Mouse (Mus musculus): ENCODE data around the gene 2010111I01Rik. TPM values are rescaled to one million over a fixed set of nuclear protein-coding genes. Genes with fewer than 3 reads are reported as not detected.

Gene 2010111I01Rik
- total RNA-seq, 1 experiment from 2014 or later: 66.2 TPM

GRCm38 (mm10) chr13:62952047-62952446 is 12.6 kb upstream of the 2010111I01Rik start:
- ATAC-seq (replicated peaks; ENCODE audit: low read depth, poor library complexity, severe bottlenecking): no peak

DNA sequence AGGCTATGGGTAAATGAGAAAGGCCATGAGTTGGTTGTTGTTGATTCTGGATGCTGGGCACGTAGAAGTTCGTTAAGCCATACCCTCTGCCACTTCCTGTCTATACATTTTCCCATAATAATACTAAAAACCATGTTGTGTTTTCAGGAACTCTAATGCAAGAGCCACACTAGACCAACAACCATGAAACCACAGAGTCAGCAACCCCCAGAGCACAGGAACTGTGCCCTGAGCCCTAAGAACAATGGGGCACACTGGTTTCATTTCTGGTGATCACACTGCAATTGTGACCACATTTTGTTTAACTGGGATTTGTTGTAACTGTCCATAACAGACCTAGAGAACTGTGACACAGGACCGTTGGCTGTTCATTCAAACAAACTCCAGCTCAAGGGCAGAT is 12.1 kb upstream of the 2010111I01Rik start:
- ATAC-seq (replicated peaks; ENCODE audit: low read depth, poor library complexity, severe bottlenecking): peak; percentile 66

DNA sequence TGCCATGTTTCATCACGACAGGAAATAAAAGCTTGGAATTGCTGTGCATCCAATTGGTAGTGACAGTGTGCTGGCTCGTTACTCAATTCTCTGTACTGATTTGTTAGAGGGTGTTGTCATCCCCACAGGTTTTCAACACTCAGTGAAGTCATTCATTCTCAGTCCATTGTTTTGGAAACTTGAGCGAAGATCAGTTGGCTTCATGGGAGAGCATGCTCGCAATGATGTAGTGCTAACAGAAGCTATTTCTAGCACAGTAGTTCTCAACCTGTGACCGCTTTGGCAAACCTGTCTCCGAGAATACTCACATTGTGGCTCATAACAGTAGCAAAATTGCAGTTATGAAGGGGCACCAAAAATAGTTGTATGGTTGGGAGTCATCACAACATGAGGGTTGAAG is 8.7 kb upstream of the 2010111I01Rik start:
- ATAC-seq (replicated peaks; ENCODE audit: low read depth, poor library complexity, severe bottlenecking): no peak

GRCm38 (mm10) chr13:62956776-62957175 is 7.9 kb upstream of the 2010111I01Rik start:
- ATAC-seq (replicated peaks; ENCODE audit: low read depth, poor library complexity, severe bottlenecking): peak; percentile 89

GRCm38 (mm10) chr13:62963358-62963757 is 1.3 kb upstream of the 2010111I01Rik start:
- no peak for ATAC-seq (replicated peaks; ENCODE audit: low read depth, poor library complexity, severe bottlenecking)

DNA sequence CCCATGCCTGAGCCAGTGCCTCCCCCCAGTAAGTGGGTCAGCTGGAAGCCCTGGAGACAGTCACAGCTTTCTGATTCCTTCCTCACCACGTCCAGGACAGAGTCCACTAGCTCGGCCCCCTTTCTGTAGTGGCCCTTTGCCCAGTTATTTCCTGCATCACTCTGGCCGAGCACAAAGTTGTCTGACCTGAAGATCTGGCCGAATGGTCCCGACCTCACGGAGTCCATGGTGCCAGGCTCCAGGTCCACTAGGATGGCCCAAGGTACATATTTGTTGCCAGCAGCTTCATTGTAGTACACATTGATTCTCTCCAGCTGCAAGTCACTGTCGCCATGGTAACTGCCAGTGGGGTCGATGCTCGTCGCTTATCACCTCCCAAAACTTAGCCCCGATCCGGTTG is 3.5 kb downstream of the 2010111I01Rik start:
- no peak for ATAC-seq (replicated peaks; ENCODE audit: low read depth, poor library complexity, severe bottlenecking)

DNA sequence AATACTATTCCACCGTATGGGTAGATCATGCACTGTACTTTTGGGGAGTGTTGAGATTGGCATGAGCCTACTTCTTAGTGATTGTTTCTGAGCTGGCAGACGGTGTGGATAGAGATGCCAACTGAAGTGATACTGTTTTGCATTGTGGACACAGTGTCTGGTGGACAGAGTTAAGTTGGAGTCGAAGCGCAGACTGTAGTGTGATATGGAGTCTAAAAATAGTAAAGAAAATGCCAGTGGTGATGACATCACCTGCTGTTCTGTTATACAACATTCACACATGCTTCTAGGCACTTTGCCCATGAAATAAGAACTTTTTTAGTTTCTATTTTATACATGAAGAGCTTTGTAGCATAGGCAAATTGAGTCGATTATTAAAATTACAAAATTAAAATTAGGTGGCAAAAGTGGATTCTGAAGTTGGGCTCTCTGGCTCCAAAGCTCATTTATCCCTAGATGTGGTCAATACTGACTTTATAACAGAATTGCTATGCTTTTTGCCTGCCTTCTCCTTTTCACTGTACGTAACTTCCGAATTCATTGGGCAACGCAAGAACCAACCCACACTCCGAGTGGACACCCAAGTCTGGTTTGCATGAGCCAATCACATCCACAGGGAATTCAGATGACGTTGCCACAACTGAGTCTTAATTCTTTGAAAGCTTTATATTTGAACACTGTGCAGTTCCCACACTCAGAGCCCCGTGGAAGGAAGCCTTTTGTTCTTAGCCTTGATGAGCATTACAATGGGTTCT is 6.0 kb downstream of the 2010111I01Rik start:
- no peak for ATAC-seq (replicated peaks; ENCODE audit: low read depth, poor library complexity, severe bottlenecking)

DNA sequence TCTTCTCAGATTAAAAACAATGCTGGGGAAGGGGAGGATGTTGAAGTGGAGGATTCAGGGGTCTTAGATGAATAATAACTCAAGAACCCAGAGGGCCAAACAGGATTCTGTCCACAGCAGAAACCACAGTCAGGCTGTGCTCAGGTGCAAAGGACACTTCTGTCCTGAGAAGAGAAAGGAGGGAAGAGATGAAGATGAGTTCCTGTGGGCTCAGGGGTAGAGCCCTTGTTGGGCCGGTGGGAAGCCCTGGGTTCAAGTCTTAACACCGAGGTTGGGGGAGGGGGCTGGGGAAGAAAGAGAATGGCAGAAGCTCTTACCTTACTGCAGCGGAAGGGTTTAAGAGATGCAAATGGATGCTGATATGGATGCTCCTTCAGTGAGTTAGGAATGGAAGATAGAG is 7.7 kb downstream of the 2010111I01Rik start:
- no peak for ATAC-seq (replicated peaks; ENCODE audit: low read depth, poor library complexity, severe bottlenecking)

DNA sequence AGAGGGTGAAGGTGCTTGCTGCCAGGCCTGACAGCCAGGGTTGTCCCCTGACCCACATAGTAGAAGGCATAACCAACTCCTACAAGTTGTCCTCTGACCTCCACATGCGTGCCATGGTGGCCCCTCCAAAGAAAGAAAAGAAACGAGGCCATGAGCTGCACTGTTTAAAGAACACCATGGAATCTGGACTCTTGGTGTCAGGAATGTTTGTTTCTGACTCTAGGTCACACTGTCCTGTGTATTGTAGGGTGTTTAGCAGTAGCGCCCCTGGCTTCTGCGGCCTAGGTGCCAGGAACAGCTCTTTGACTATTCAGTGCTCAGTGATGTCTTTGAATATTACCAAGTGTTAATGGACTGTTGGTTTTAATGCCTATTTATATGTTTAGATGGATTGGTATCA is 8.4 kb downstream of the 2010111I01Rik start:
- ATAC-seq (replicated peaks; ENCODE audit: low read depth, poor library complexity, severe bottlenecking): no peak

DNA sequence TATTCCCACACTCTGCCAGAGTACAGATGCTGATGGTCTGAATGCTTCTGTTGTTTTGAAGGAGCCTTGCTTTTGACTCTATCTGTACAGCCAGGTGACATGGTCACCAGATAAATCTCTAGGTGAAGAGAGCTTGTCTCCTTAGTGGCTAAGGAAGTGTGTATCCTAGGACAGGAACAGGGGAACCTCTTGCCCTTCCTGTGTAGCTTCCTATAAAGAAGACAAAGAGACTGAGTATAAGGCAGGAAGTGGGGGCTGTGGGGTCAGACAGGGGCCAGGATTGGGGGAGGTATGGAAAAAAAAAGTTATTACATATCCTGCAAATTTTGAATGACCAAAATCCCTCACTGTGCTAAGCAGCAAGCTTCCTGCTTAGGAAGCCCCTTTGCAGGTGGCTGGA is 13.4 kb downstream of the 2010111I01Rik start:
- peak; percentile 62 for ATAC-seq (replicated peaks; ENCODE audit: low read depth, poor library complexity, severe bottlenecking)

DNA sequence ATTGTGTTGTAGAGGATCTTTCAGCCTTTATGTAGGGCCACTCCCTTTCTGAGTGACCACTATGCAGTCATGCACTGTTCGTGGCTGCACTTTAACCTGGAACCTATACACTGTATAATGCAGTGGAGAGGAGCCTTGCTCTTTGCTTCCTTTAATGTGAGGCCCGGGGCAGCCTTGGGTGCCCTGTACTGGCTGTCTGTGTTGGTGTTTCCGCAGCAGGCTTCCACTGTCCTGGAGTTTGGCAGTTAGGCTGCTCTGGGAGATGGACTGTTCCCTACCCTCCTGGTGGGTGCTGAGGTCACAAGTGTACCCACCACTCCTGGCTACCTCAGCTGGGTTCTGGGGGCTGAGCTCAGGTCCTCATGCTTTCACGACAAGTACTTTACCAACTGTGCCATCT is 14.1 kb downstream of the 2010111I01Rik start:
- no peak for ATAC-seq (replicated peaks; ENCODE audit: low read depth, poor library complexity, severe bottlenecking)

GRCm38 (mm10) chr13:62979215-62979614 is 14.5 kb downstream of the 2010111I01Rik start:
- ATAC-seq (replicated peaks; ENCODE audit: low read depth, poor library complexity, severe bottlenecking): no peak

GRCm38 (mm10) chr13:62980131-62980530 is 15.4 kb downstream of the 2010111I01Rik start:
- no peak for ATAC-seq (replicated peaks; ENCODE audit: low read depth, poor library complexity, severe bottlenecking)

DNA sequence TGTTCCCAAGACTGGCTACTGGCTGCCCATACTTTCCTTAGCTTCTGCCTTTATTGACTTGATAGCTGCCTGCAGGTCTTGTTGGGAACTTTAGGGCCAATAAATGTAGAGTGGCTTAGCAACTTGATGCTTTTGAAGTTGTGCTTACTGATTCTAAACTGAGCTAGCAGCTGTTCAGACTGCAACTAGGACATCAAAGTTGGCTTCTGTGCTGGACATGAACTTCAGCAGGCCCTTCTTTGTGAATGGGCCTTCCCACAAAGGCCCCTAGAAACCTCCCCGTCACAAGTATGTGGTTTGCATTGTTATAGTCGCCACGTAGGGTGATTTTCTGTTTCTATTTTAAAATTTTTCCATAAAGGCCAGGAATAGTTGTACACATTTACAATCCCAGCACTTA is 19.8 kb downstream of the 2010111I01Rik start:
- no peak for ATAC-seq (replicated peaks; ENCODE audit: low read depth, poor library complexity, severe bottlenecking)

DNA sequence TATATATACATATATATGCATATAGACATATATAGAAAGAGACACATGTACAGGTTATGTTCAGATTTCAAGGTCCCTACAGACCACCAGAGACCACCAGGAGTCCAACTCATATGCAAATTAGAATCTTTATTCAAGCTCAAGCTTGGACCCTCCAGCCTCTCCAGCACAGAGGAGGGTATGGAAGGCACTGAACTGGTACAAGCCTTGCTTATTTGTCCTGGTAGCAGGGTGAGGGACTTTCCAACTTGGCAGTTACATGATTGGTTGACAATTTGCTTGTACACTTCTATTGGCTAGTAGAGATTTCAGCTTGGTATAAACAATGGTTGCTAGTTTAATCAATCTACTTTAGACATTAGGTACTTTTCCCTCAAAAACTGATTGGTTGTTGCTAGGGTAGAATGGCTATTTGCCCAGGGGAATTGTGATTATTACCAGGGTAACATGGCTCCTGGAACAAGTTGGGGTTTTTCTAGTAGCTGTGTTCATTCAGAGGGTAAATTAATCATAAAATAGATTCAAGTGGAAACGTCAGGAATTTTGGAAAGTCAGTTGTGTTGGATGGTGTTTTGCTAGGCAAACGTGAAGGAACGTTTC is 25.3 kb downstream of the 2010111I01Rik start:
- ATAC-seq (replicated peaks; ENCODE audit: low read depth, poor library complexity, severe bottlenecking): no peak

- no peak for ATAC-seq (replicated peaks; ENCODE audit: low read depth, poor library complexity, severe bottlenecking)
Measured at GRCm38 (mm10) chr13:62993543-62994477, 29.1 kb downstream of the 2010111I01Rik start.

DNA sequence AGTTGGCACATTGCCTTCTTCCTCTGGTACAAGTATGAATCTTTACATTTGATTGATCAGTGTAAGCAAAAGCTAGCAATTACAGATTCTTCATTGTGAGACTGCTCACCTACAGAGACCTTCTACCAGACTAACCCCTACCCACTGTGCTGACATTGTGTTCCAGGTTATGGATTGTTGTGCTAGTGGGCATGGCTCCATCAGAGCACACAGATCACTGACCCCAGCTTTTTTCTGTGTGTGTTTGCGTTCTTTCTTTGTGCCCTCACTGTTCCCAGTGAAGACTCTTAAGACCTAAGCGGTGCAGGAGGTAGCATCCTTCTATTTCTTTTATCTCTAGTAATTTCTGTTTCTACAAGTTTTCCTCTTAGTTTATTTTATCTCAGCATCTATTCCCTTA is 32.1 kb downstream of the 2010111I01Rik start:
- no peak for ATAC-seq (replicated peaks; ENCODE audit: low read depth, poor library complexity, severe bottlenecking)

- ATAC-seq (replicated peaks; ENCODE audit: low read depth, poor library complexity, severe bottlenecking): 0 out of 2 replicates have a peak, but pooled peaks have one; percentile 47
Measured at GRCm38 (mm10) chr13:63007491-63007890, 42.8 kb downstream of the 2010111I01Rik start.

DNA sequence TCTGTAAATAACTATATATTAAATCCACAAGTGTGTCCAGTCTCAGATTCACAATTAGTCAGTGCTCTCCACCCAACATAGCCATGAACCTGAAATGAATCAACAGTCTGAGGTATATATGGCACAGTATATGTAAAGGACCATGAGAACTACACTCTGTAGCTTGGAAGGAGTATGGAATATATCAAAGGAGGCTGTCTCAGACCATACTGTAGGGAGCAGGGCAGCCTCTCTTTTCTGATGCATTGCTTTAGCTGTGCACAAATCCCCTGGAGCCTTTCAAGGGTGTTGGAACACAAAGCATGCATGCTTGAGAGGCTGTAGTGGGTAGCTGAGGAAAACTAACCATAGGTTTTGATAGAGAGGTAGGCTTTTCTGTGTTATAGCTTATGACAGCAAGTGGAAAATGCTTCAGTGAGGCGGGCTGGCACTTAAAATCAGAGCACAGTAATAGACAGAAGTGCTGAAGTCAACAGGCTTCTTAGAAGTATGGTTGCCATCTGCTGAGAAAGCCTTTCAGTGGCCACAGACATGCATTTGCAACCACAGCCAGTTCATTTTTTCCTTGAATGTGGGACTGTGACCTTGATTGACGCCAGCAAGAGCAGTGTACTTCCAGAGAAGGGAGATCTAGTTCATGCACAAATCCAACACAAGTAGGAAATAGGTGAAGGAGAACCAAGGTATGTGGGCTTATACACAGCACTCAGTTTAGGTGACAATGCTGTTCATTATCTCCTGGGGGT is 45.8 kb downstream of the 2010111I01Rik start:
- no peak for ATAC-seq (replicated peaks; ENCODE audit: low read depth, poor library complexity, severe bottlenecking)

GRCm38 (mm10) chr13:63014353-63014752 is 49.7 kb downstream of the 2010111I01Rik start:
- ATAC-seq (replicated peaks; ENCODE audit: low read depth, poor library complexity, severe bottlenecking): no peak

Data from common myeloid progenitor, adult 5-6 weeks (primary cell).